Comparison of ENCODE assay signal across 9 mouse cellular contexts in the genomic region with DNA sequence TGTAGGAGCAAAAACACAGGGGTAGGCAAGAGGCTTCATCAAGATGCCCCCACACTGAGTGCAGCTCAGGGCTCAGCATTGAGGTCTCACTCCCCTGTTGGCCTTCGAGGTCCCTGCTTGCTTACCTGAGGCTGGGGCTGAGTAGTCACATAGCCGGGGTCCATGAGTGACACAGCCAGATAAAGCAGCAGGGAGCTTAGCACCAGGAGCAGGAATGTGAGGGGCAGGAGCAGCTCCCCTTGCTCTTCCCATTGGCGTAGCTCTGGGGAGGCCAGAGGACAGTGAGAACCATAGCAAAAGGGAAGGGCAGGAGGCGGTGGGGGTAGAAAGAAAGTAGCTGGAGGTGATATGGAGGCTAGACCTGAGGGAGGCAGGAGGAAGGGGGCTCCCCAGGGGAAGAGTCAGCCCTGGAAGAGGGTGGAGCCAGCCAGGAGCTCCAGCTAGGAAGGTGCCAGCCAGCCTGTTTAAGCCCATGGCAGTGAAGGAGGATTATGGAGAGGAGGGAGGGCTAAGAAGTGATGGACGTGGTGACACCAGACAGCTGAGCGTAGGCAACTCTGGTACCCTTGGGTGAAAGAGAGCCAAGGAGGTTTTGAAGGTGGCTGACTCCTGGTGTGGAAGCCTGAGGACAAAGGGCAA. TPM values are rescaled to one million over a fixed set of nuclear protein-coding genes. Genes with fewer than 3 reads are reported as not detected.
A peak's percentile ranks its signal among the peaks of the same experiment; 100 is the strongest.
DNase-seq lines count a peak whose midpoint lies in the region; ATAC-seq and TF ChIP-seq lines count a peak whose summit lies in the region.
"Had no signal": no experiment of that assay in that cellular context is flagged by ENCODE, and none has a peak within 500 bp of the region (broad histone marks: within the 10 kb centered on the region; RNA-seq: fewer than 3 reads in every experiment).

No protein-coding gene starts in this region.

- 0 out of 2 replicates have a peak overlapping the region, but pooled peaks have one; percentile 4 for H3K4me3 ChIP-seq in thymus, adult 2 months (ENCODE audit: control insufficient read depth, insufficient read depth, low read length)
- peak overlapping the region; percentile 77 for H3K4me3 ChIP-seq in liver, embryonic 12.5 days
- H3K4me3 ChIP-seq in stomach, postnatal 0 days (ENCODE audit: low read depth, low read length): peak overlapping the region; percentile 53

- no peak for TF ChIP-seq EP300 in stomach, postnatal 0 days (optimal IDR thresholded peaks at IDR 0.05)

- H3K4me2 ChIP-seq in liver, embryonic 12.5 days: peak overlapping the region; percentile 90
- peak overlapping the region; percentile 81 for H3K4me2 ChIP-seq in stomach, postnatal 0 days (replicated peaks; ENCODE audit: low read depth)

- H3K9ac ChIP-seq in liver, embryonic 12.5 days: peak overlapping the region; percentile 87
- H3K9ac ChIP-seq in stomach, postnatal 0 days (ENCODE audit: low read length): no peak overlapping the region; the same call in 1 of the 2 replicates

- H3K36me3 ChIP-seq in thymus, adult 2 months (ENCODE audit: control insufficient read depth, insufficient read depth, low read length): no peaks in the 10 kb centered on the region
- peaks cover 33% of the 10 kb centered on the region for H3K36me3 ChIP-seq in liver, embryonic 12.5 days
- H3K36me3 ChIP-seq in stomach, postnatal 0 days (ENCODE audit: control insufficient read depth, insufficient read depth, low read length): peaks cover 2% of the 10 kb centered on the region; the same call in 1 of the 2 replicates

- DNase-seq in cerebellum, adult 11-12 months: peak; percentile 33
- no peak for DNase-seq in cerebellum, adult 18-20 months
- DNase-seq in thymus, adult 2 months: no peak
- no peak for DNase-seq in thymus, postnatal 10 days (ENCODE audit: low spot score in 2 of 2)
- no peak for DNase-seq in stomach, postnatal 0 days (ENCODE audit: low spot score)
- no peak for DNase-seq in adrenal gland, adult 8-10 months
- DNase-seq in kidney, adult 8-10 months: no peak
- DNase-seq: cerebellum, postnatal 36 days had no signal

- TF ChIP-seq CTCF in thymus, adult 2 months (IDR thresholded peaks at IDR 0.05; ENCODE audit: borderline replicate concordance, control insufficient read depth, extremely low read depth, insufficient read depth, low read length, poor library complexity): no peak
- TF ChIP-seq CTCF in stomach, postnatal 0 days (IDR thresholded peaks at IDR 0.05; ENCODE audit: low read depth): no peak

- no peak for TF ChIP-seq POLR2A in thymus, adult 2 months (IDR thresholded peaks at IDR 0.05; ENCODE audit: control insufficient read depth, extremely low read depth, insufficient read depth, low read length, poor library complexity)

- H3K27ac ChIP-seq in thymus, adult 2 months (ENCODE audit: control insufficient read depth, insufficient read depth, low read length): no peak overlapping the region
- peak overlapping the region; percentile 78 for H3K27ac ChIP-seq in liver, embryonic 12.5 days
- no peak overlapping the region for H3K27ac ChIP-seq in stomach, postnatal 0 days (replicated peaks)

- 93% methylated on average over 6 of the region's 6 CpGs for WGBS in thymus, adult 2 months
- 48% methylated on average over 6 of the region's 6 CpGs for WGBS in liver, embryonic 12.5 days (ENCODE audit: insufficient replicate concordance)
- 46% methylated on average over 6 of the region's 6 CpGs for WGBS in stomach, postnatal 0 days

- peaks cover 16% of the 10 kb centered on the region for H3K4me1 ChIP-seq in thymus, adult 2 months (replicated peaks; ENCODE audit: control insufficient read depth, insufficient read depth, low read length)
- H3K4me1 ChIP-seq in liver, embryonic 12.5 days: peaks cover 30% of the 10 kb centered on the region
- H3K4me1 ChIP-seq in stomach, postnatal 0 days (replicated peaks; ENCODE audit: control insufficient read depth, insufficient read depth): no peaks in the 10 kb centered on the region

- ATAC-seq in liver, embryonic 12.5 days: no peak
- no peak for ATAC-seq in stomach, postnatal 0 days (ENCODE audit: low FRiP score, low TSS enrichment)

- H3K9me3 ChIP-seq in liver, embryonic 12.5 days (replicated peaks): no peaks in the 10 kb centered on the region
- no peaks in the 10 kb centered on the region for H3K9me3 ChIP-seq in stomach, postnatal 0 days (ENCODE audit: control insufficient read depth, low read length)

- no peaks in the 10 kb centered on the region for H3K27me3 ChIP-seq in thymus, adult 2 months (ENCODE audit: control insufficient read depth, insufficient read depth, low read length)
- H3K27me3 ChIP-seq in liver, embryonic 12.5 days (replicated peaks): no peaks in the 10 kb centered on the region
- H3K27me3 ChIP-seq in stomach, postnatal 0 days (ENCODE audit: control insufficient read depth, insufficient read depth, low read length): no peaks in the 10 kb centered on the region

RNA-seq across cellular contexts. Expression of gene Zdhhc12, which starts 1.0 kb away (rescaled TPM):
- 146 and 160 TPM in 2 replicates for polyA plus RNA-seq in thymus, adult 2 months (2012; rRNA removed)
- polyA plus RNA-seq in liver, embryonic 12.5 days (2016; fragmentation: Nextera tagmentation; extraction: Ambion mirVana): 29.7 and 31.0 TPM in 2 replicates
- polyA plus RNA-seq in stomach, postnatal 0 days (2015; fragmentation: Nextera tagmentation; extraction: Ambion mirVana): 27.7 and 27.8 TPM in 2 replicates
- 10 to 100 TPM; 16.4 to 23.9 (median 17.6) TPM for total RNA-seq in adrenal gland, adult 8-10 months (2022)

RNA-seq across cellular contexts. Expression of gene Pkn3, which starts 14.9 kb away (rescaled TPM):
- polyA plus RNA-seq in thymus, adult 2 months (2012; rRNA removed): 8.0 and 8.8 TPM in 2 replicates
- polyA plus RNA-seq in liver, embryonic 12.5 days (2016; fragmentation: Nextera tagmentation; extraction: Ambion mirVana): 4.6 and 5.1 TPM in 2 replicates
- 3.0 and 3.1 TPM in 2 replicates for polyA plus RNA-seq in stomach, postnatal 0 days (2015; fragmentation: Nextera tagmentation; extraction: Ambion mirVana)
- total RNA-seq in adrenal gland, adult 8-10 months (2022): 1 to 10 TPM; 4.8 to 6.6 (median 5.8) TPM

RNA-seq across cellular contexts. Expression of gene Zer1, which starts 32.0 kb away (rescaled TPM):
- 140 and 153 TPM in 2 replicates for polyA plus RNA-seq in thymus, adult 2 months (2012; rRNA removed)
- 4.3 and 4.4 TPM in 2 replicates for polyA plus RNA-seq in liver, embryonic 12.5 days (2016; fragmentation: Nextera tagmentation; extraction: Ambion mirVana)
- polyA plus RNA-seq in stomach, postnatal 0 days (2015; fragmentation: Nextera tagmentation; extraction: Ambion mirVana): 2.9 and 3.1 TPM in 2 replicates
- 10 to 100 TPM; 45.6 to 74.7 (median 58.5) TPM for total RNA-seq in adrenal gland, adult 8-10 months (2022)

RNA-seq across cellular contexts. Expression of gene Set, which starts 35.2 kb away (rescaled TPM):
- polyA plus RNA-seq in thymus, adult 2 months (2012; rRNA removed): 71.7 and 103 TPM in 2 replicates
- 409 and 423 TPM in 2 replicates for polyA plus RNA-seq in liver, embryonic 12.5 days (2016; fragmentation: Nextera tagmentation; extraction: Ambion mirVana)
- 202 and 206 TPM in 2 replicates for polyA plus RNA-seq in stomach, postnatal 0 days (2015; fragmentation: Nextera tagmentation; extraction: Ambion mirVana)
- 100 to 1,000 TPM; 205 to 257 (median 225) TPM for total RNA-seq in adrenal gland, adult 8-10 months (2022)

RNA-seq across cellular contexts. Expression of gene Tbc1d13, which starts 41.1 kb away (rescaled TPM):
- 92.3 and 92.9 TPM in 2 replicates for polyA plus RNA-seq in thymus, adult 2 months (2012; rRNA removed)
- polyA plus RNA-seq in liver, embryonic 12.5 days (2016; fragmentation: Nextera tagmentation; extraction: Ambion mirVana): 2.9 and 3.3 TPM in 2 replicates
- polyA plus RNA-seq in stomach, postnatal 0 days (2015; fragmentation: Nextera tagmentation; extraction: Ambion mirVana): 3.7 and 3.9 TPM in 2 replicates
- 10 to 100 TPM; 58.6 to 71.5 (median 64.5) TPM for total RNA-seq in adrenal gland, adult 8-10 months (2022)

Comparison
In these comparisons a context has a peak if more than half of its experiments do, and no peak if none do; other contexts are left out.
1. H3K4me3 ChIP-seq: peak in every context shown above with its lines; median percentile 77 in liver, embryonic 12.5 days; 53 in stomach, postnatal 0 days; 4 in thymus, adult 2 months.
2. RNA of gene Zer1, which starts 32.0 kb away (polyA plus RNA-seq): 140 to 153 TPM in thymus, adult 2 months; 4.3 to 4.4 TPM in liver, embryonic 12.5 days and 2.9 to 3.1 TPM in stomach, postnatal 0 days; every median in the first group is over 10 times any median in the second.